Mouse (Mus musculus): ENCODE data around the gene Ube2i.

Gene Ube2i

DNA sequence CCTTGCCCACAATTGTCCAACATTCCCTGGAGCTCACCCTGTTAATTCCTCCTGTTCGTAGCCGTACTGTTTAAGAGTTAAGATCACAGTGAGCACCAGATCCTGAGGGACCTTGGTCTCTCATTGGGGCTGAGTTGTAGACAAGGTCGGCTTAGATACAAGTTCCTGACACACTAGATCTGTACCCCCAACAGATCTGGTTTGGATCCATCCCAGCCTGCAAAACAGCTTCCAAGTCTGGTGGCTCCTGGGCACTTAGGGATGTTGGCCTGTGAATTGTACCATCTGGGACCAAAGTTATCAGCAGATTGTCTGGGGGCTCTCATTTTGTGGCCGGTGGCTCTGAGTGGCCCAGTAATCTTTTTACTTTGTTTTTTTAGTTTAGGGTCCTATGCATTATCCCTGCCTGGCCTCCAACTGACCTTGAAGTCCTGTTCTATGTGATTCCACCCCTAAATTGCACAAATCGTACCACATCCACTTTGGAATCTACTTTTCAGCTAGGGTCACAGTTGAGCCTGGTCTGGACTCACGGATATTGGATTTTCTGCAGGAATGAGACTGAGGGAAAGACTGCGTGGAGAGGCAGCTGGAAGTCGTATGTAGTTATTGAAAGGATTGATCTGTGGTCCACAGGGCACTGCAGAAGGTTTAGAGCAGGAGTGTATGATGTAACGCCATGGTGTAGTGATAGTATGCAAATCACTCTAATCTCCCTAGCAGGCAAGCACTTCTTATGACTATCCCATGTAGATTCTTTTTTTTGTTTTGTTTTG, at the start of gene Ube2i:
Ube2i (minus strand) TSS at position 52 of the 776 bp plus-strand sequence.
- no peak for DNase-seq (ENCODE audit: low spot score in 2 of 2)

DNA sequence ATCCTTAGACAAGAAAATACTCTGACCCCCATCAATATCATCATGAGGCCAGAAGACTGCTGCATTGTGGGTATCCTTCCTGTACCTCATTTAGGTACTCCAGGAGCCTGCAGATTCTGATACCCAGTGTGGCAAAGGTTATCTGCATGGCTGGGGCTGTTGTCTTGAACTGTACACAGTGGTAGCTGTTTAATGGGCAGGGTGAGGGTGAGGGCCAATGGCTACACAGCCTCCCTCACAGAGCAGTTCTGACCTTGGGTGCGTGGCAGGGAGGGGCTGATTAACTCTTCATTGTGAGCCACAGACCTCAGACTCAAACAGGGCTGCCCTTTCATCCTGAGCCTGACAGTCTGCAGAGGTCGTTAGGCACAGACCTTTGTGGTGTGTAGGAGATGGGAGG, 48.5 kb upstream of the Ube2i start:
- DNase-seq (ENCODE audit: low spot score in 2 of 2) = no peak

DNA sequence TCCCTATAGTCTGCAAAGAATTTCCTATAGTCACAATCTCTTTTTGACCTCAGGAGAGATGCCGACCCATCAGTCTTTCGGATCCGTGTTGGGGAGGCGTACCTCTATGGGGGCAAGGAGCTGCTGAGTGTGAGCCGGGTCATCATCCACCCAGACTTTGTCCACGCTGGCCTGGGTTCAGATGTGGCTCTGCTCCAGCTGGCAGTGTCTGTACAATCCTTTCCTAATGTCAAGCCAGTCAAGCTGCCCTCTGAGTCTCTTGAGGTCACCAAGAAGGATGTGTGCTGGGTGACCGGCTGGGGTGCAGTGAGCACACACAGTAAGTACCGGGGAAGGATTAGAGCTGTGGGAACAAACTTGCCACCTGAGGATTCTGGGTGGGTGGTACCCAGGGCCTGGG, 46.4 kb upstream of the Ube2i start:
- DNase-seq (ENCODE audit: low spot score in 2 of 2) = no peak

DNA sequence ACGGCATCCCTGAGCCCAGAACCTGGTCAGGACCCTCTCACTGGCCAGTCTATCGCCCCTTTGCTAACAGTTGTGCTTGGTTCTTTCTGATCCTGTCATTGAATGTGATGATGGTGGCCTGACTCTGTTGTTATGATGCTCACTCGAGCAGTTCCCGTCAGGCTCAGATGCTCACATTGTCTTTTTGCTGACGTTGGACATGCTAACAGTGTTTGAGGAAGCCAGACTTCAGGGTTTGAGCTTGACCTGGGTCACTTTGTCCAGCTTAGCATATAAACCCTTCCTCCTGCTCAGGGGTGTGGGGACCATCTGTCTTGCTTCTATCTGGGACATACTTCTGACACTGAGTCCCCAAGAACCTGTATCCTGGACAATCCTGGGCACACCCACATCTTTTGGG, 43.9 kb upstream of the Ube2i start, which contains the start of gene Prss29:
Prss29 (plus strand) TSS at position 301 of the 400 bp plus-strand sequence.
- no peak for DNase-seq (ENCODE audit: low spot score in 2 of 2)

DNA sequence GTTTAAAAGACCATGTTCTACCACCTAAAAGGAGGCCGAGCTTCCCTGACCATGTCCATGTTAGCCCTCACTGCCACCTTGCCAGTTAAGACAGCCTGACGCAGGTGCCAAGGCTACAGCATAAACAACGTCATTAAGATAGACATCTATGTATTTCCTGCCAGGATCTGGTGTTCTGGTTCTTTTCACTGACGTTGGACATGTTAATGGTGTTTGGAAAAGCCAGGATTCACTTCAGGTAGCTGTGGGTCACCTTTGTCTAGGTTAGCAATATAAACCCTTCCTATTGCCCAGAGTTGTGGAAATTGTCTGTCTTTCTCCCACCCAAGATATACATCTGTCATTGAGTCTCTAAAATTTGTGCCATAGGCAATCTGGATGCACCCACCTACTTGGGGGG, 33.9 kb upstream of the Ube2i start, which contains the start of gene Prss28:
Prss28 (plus strand) TSS at position 301 of the 400 bp plus-strand sequence.
- no peak for DNase-seq (ENCODE audit: low spot score in 2 of 2)

DNA sequence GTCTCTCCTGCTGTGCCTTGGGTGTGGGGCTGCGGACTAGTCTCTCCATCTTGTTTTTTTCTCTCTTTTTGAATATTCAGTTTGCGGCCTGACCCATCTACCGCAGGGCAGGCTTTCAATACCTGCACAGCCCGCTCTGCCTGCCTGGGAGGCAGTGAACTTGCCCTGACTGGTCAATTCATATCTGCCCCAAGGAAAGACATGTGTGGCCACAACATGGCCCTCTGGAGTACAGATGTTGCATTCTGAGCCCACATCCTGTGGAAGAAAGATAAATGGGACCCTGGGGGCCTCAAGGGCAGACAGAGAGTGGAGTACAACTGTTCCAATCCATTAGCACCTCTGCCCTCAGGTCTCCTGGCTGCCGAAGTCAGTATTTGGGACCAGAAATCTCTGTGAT, 23.7 kb upstream of the Ube2i start, which contains the start of gene Prss34:
Prss34 (plus strand) TSS at position 301 of the 400 bp plus-strand sequence.
- no peak for DNase-seq (ENCODE audit: low spot score in 2 of 2)

DNA sequence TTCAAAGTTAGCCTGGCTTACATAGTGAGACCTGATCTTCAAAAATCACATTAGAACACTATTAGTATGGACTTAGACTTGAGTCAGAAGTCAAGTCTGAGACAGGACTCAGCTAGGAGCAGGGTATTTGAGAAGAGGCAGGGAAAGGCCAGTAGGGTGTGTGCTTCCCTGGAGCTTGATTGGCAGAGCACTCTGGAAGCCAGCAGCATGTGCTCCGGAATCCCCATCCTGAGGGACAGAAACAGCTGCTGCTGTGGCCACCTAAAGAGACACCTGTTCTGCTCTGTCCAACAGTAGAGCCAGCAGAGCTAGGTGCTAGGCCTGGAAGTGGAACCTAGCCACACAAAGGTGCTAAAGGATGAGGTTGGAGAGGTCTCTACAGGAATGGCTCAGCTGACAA, 19.7 kb upstream of the Ube2i start:
- DNase-seq (ENCODE audit: low spot score in 2 of 2) = no peak

DNA sequence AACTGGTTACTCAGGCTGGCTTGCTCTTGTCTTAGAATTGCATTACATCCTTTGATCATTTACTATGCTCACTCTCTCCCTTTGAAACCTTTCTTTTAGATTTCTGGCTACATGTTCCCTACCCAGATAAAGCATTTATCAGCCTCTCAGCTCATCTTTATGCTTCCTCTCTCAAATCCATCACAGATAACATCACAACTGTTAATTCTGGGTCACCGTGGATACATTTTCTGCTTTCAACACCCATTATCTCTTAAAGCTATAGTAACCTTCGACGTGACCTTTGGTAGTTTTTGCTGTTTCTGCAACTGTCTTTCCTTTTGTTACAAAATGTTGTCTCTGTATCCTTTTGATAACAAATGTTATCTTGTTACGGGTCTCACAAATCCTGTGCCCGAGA, 19.1 kb upstream of the Ube2i start:
- DNase-seq (ENCODE audit: low spot score in 2 of 2) = no peak

DNA sequence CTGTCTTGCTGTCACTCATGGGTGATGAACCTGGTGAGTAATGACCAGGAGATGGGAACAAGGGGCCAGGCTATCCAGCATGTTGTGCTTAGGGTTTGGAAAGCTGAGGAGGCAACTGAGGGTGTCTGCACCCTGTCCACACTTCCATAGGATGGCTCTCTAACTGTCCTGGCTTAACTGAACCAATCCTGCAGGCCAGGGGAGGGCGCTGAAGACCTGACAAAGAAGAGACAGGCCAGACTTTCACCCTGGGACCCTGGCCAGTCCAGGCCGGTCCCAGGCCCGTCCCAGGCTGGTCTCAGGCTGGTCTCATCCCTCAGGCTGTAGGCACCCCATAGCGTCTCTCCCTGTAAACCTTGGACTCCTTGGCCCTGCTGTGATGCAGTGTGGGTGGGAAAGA, 16.0 kb upstream of the Ube2i start:
- no peak for DNase-seq (ENCODE audit: low spot score in 2 of 2)

DNA sequence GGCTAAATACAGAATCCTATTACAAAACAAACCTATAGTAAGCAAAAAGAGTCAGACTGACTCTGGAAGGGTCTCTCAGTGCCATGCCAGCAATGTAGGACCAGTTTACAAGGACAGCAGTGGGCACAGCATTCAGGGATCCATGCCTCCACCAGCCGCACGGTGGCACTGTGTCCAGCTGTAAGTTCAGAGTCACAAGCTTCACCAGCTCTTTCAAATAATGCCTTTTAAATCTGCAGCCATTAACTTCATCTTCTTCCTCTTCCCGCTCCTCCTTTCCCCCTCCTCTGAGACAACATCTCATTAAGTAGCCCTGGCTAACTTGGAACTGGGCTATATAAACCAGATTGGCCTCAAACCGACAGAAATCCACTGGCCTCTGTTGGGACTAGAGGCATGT, 14.4 kb upstream of the Ube2i start:
- peak; percentile 39 to 72 for DNase-seq (ENCODE audit: low spot score in 2 of 2)

DNA sequence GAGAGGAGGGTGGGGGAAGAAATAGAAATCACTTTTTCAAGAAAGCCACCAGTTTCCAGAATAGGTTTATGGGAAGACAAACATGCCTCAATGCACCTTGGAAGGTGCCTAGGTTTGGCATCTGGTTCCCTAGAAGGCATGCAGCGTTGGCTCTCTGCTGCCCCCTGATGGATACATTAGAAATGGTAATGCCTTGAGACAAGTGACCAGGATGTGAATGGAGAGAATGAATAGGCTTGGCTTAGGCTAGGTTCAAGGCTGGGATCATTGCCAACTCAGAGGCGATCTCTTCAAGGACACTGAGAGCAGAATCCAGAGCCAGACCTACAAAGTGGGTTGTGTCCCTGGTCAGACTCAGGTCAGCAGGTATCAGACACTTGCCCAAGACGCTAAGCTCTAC, 10.6 kb upstream of the Ube2i start:
- peak; percentile 67 to 88 for DNase-seq (ENCODE audit: low spot score in 2 of 2)

DNA sequence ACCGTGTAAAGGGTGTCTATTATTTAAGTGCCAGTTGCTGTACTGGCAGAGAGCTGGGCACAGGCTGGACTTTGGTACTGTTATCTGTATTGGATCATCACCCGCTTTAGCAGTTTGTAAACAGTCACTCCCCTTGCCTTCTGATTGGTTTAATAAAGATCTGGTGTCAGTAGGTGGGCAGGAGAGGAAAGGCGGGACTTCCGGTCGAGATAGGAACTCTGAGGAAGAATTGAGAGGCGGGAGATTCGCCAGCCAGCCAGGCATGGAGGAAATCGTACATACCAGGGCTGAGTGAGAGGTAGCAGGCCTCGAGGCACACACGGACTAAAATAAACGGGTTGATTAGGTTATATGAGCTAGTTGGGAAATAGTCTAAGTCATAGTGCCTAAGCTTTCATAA, 7.7 kb upstream of the Ube2i start:
- DNase-seq (ENCODE audit: low spot score in 2 of 2) = peak in 1 of 2 experiments; percentile 48

DNA sequence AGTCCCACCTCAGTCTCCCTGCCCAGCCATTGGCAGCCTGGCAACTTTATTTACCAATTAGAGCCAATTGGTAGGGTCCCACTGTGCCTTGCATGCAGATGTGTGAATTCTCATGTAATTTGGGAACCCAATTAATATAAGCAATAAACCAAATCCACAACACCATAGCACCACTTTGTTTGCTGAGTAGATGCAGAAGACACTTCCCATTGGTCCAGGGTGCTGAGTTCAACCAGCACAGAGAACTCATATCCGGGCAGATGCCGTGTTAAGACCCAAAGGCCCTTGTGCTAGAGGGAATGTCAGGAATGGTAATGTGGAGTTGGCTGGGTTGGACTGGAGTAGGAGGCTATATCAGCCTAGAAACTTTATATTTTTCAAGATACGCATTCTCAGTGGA, 1.4 kb upstream of the Ube2i start:
- DNase-seq (ENCODE audit: low spot score in 2 of 2) = no peak

DNA sequence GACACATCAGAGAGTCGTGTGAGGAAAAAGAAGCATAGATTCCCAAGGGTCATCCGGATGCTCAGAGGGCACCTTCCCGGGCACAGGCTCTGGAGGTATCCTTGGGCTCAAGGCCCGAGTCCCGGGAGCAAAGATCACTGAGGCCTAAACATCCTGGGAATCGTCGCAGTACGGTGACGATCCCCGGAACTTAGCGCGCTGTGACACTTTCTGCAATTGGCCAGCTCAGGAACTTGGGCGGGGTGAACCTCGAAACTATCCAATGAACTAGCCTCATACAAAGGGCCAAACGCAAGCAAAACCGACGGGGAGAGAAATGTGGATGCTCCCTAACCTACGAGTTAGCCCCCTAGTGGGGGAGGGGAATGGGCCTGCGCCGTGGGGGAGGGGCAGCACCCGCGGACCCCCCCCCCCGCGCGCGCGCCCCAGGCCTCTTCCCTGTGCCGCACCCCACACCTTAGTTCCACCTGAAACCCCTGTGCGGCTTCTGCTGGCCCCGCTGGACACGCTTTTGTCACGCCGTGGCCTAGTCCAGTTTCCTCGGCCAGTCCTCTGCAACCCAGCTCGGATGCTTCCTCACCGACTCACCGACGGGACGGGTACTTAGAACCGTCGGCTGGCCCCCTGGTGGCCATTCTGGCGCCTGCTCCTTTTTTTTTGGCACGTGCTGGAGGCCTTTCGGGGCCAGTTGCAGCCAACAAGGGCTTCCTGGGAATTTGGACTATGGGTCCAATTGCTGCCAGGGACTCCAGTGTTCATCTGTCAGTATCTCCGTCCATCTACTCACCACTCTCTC, 518 bp downstream of the Ube2i start:
- DNase-seq (ENCODE audit: low spot score in 2 of 2) = peak; percentile 94 to 97

DNA sequence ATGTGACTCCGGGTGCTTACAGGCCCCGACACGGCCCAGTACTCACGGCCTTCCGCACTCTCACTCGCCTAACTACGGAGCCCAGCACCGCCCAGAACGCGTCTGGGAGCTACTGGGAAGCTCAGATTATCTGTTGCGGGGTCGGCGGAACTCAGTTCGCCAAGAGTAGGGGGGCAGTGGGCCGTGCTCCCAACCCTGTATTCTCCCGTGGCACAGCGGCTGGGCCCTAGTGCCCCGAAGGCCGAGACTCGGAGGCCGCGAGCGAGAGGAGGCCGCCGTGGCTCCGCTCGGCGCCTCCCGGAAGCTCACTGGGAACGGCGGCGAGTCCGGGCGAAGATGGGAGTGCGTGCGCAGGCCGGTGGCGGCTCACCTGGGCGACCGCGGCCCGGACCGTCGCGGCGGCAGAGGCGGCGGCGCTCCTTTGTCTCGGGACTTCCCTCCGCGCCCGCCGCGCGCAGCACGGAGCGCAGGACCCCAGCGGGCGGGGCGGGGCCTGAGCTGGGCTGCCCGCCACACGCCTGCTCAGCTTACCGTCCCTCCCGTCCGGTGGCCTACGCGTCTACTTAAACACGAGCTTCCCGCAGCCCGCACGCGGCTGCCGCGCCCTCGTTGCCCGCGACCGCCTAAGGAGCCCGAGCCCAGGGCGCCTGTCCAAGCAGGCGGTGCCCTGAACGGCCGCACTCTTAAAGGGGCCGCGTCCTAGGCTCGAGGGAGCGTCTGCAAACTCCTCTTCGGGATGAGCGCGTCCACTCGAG, 1.3 kb downstream of the Ube2i start:
- DNase-seq (ENCODE audit: low spot score in 2 of 2) = peak; percentile 85 to 94

DNA sequence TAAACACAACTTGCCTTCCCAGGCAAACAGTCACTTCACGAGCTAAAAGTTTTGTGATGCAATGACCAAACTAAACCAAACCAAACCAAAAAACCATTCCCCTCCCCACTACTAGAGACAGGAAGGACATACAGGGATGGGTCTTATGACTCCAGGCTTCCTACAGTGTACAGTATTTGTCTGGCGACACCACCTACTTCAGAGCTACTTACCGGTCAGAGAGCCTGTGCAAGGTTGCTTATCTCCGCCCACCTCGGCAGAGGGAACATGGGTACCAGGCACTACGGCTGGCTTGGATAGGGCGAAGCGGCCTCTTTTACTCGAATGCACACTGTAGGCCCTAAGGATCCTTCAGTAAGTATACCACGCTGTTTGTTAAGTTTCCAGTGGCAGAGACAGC, 2.1 kb downstream of the Ube2i start:
- DNase-seq (ENCODE audit: low spot score in 2 of 2) = peak; percentile 49 to 73

DNA sequence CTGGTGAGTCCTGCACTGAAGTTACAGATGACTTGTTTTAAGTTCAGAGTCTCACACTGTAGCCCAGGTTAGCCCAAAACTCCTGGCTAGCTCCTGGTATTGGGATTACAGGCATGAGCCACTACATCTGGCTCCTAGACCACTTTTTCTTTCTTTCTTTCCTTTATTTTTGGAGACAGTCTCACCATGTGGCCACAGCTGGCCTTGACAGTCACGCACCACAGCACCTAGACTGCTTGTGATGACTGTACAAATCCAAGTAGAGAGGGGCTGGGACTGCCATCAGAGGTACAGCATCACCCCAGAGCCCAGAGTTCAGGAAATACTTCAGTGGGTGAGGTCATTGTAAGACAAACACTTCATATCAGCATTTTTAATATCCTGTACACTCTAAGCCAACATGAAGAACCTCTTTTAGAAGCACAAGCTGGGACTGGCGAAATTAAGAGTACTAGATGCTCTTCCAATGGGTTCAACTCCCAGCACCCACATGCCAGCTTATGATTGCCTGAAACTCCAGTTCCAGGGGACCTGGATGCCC, 3.6 kb downstream of the Ube2i start:
- DNase-seq (ENCODE audit: low spot score in 2 of 2) = no peak

DNA sequence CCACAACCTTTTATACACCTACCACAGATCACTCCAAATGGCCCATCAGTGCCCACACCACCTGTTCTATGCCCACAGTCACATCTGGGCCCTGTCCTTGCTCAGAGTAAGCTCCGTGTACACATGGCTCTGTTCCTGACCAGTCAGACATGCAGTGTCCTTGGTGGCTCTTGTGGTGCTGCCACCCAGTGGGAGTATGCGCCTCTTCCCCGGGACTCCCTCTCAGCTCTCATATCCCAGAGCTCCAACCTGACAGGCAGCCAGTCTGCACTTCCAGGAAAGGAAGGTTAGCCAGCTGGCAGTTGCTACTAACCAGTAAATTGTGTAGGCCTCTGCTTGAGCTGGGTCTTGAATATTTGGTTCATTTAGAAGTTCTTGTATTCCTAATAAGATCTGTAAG, 10.0 kb downstream of the Ube2i start:
- DNase-seq (ENCODE audit: low spot score in 2 of 2) = no peak

DNA sequence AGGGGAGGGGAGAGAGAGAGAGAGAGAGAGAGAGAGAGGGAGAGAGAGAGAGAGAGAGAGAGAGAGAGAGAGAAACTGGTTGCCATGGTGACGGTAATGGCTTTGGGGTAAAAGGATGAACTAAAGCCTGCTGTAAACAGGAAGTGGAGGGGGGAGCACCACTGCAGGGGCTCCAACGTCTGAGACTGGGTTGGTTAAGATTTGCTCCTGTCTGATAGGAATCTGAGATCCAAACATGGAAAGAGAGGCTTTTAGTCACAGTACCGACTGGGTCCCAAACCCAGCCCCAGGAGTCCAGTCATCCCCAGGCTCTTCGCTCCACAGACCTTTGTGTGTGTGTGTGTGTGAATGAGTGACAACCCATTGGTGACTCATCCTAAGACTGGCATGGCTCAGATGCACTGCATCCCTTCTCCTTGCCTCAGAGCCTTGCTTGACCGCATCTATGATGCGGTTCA, 16.6 kb downstream of the Ube2i start:
- DNase-seq (ENCODE audit: low spot score in 2 of 2) = no peak

DNA sequence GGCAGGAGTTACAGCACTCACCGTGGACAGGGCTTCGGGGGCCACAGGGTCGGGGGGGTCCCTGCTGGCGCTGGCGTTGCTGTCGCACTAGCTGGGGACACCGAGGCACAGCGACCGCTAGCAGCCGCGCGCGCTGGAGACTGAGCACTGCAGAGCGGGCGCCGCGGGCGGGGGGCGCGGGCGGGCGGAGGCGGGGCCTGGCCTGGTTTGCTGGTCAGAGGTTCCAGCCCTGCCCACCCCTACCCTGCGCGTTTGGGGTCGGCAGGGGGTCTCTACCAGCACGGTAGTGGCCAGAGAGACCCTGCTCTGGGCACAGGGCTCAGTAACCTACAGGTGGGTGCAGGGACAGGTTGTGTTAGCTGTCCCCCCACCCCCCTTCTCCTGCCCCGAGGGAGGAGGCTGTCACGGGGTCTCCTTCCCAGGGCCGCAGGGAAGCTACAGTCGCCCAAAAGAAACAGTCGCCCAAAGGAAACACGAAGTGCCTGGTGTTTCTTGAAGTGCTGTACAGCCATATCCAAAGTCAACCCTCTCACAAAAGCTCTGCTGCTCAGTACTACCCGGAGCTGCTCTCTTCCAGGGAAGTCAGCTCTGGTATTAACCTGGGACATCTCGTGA, 18.2 kb downstream of the Ube2i start, which contains the start of gene Baiap3:
Baiap3 (minus strand) TSS at position 225 of the 615 bp plus-strand sequence.
- no peak for DNase-seq (ENCODE audit: low spot score in 2 of 2)

DNA sequence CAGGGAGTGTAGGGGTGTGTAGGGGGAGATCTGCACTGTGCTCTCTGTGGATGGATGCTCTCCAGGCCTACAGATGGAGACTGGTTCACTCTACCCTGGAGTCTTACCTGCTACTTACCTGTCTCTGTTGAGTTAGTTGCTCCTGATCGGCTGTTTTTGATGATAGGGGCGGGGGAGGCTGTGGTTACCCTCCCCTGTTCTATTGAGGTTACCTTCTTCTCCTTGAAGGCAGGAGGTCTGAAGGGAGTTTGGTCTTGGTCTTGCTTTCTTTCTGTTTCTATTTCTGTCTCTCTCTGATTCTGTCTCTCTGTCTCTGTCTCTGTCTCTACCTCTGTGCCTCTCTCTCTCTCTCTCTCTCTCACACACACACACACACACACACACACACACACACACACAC, 19.3 kb downstream of the Ube2i start:
- DNase-seq (ENCODE audit: low spot score in 2 of 2) = no peak

Data from spleen, postnatal 4 days (tissue).